Mouse (Mus musculus): ENCODE data around the gene Stt3b.

DNA sequence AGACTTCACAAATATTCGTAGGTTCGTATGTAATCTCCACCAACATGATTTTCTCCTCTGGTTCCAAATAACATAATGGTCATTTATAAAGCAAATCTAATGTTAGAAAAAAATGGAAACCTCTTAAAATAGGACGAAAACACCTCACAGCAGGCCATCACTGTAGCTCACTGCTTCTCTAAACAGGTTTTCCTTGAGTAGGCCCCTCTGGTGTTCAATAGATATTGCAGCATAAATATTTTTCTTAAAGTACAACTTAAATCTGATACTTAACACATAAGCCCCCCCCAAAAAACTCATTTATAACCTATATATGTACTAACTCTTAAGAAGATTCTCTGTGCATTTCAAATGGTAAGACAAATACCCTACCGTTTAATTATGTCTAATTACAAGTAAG is 1.8 kb downstream of the Stt3b start:
- TF ChIP-seq POLR2A (IDR thresholded peaks at IDR 0.05; ENCODE audit: insufficient read depth, low read depth, low read length) (no peak), CTCF (IDR thresholded peaks at IDR 0.05) (no peak)

All from heart, adult 2 months (tissue).